In the genomic region with DNA sequence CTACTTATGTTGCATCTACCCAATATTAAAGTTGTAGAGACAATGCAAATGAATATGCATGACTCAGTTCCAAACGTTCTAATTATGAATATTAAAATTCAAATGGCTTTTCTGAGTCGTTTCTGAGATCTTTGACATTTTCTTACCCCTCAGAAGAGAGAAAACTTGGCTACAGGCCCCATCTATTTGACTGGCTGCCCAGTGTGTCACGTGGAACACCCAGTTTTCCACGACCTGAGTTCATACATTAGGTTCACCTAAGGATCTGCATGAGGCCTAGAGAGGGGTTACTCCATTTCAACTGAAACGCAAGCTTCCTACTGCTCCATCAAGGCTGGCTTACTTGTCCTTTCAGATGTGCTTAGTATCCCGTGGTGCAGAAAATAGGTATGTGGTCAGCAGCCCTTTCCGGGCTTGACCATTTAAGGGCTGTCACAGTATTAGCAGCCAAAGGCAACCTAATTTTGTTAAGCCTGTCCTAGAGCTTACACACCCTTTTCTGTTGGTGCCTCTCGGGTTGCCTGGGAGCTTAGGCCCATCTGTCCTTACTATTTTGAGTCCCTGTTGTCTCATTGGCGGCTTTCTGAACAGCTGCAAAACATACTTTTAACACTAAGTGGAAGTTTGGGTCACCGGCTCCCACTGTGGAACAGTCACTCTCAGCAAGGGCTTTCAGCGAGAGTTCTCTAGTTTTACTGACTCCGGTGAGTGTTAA, we compare ENCODE assay signal across 8 mouse cellular contexts. TPM values are rescaled to one million over a fixed set of nuclear protein-coding genes. Genes with fewer than 3 reads are reported as not detected.
DNase-seq lines count a peak whose midpoint lies in the region; ATAC-seq and TF ChIP-seq lines count a peak whose summit lies in the region.

Gene Vma21 (plus strand): TSS at position 294 of the 715 bp plus-strand sequence.

- no peaks in the 10 kb centered on the region for H3K27me3 ChIP-seq in C2C12 (ENCODE audit: control insufficient read depth, insufficient read depth, insufficient read length)
- no peaks in the 10 kb centered on the region for H3K27me3 ChIP-seq in heart, adult 2 months (ENCODE audit: control insufficient read depth, insufficient read depth, low read length)
- H3K27me3 ChIP-seq in kidney, postnatal 0 days (ENCODE audit: insufficient read depth, low read length): no peaks in the 10 kb centered on the region
- no peaks in the 10 kb centered on the region for H3K27me3 ChIP-seq in liver, embryonic 14.5 days (ENCODE audit: control insufficient read depth, insufficient read depth, low read length)

- H3ac ChIP-seq in C2C12 (ENCODE audit: control insufficient read depth, insufficient read length, low read depth): peak within 1 kb of the TSS; percentile 94

- no peak for TF ChIP-seq CTCF in C2C12 (IDR thresholded peaks at IDR 0.05; ENCODE audit: control insufficient read depth, insufficient read depth, insufficient read length)
- TF ChIP-seq CTCF in cortical plate, adult 2 months (IDR thresholded peaks at IDR 0.05; ENCODE audit: extremely low read depth, insufficient read depth, low read length): no peak
- no peak for TF ChIP-seq CTCF in heart, adult 2 months (IDR thresholded peaks at IDR 0.05)
- no peak for TF ChIP-seq CTCF in kidney, postnatal 0 days (IDR thresholded peaks at IDR 0.05; ENCODE audit: low read depth)
- no peak for TF ChIP-seq CTCF in liver, embryonic 14.5 days (IDR thresholded peaks at IDR 0.05; ENCODE audit: low read depth)
- no peak for TF ChIP-seq CTCF in olfactory bulb, adult 2 months (IDR thresholded peaks at IDR 0.05; ENCODE audit: insufficient read depth, low read depth, low read length)

- H3K4me1 ChIP-seq in cortical plate, adult 2 months (ENCODE audit: control insufficient read depth, insufficient read depth, low read length): peaks cover 3% of the 10 kb centered on the region; the same call in 1 of the 2 replicates
- peaks cover 4% of the 10 kb centered on the region for H3K4me1 ChIP-seq in heart, adult 2 months (ENCODE audit: control insufficient read depth, insufficient read depth, low read length)
- no peaks in the 10 kb centered on the region for H3K4me1 ChIP-seq in kidney, postnatal 0 days (replicated peaks; ENCODE audit: insufficient read depth, low read length)
- H3K4me1 ChIP-seq in liver, embryonic 14.5 days (replicated peaks; ENCODE audit: control insufficient read depth in 2 of 2, insufficient read depth in 2 of 2, low read length in 1 of 2): peaks cover 0 to 4% of the 10 kb centered on the region in 2 experiments; a peak in 2 of 4 replicates
- peaks cover 6% of the 10 kb centered on the region; the same call in 1 of the 2 replicates for H3K4me1 ChIP-seq in olfactory bulb, adult 2 months (ENCODE audit: control insufficient read depth, insufficient read depth, low read length)

- H3K9ac ChIP-seq in heart, adult 2 months (ENCODE audit: low read depth, low read length): peak within 1 kb of the TSS; percentile 82
- H3K9ac ChIP-seq in kidney, postnatal 0 days (ENCODE audit: low read depth, low read length): peak within 1 kb of the TSS; percentile 71
- peak within 1 kb of the TSS; percentile 81 for H3K9ac ChIP-seq in liver, embryonic 14.5 days (replicated peaks)

- peak within 1 kb of the TSS; percentile 94 for H3K27ac ChIP-seq in cortical plate, adult 2 months (ENCODE audit: insufficient read depth, low read length)
- peak within 1 kb of the TSS; percentile 79 for H3K27ac ChIP-seq in heart, adult 2 months
- H3K27ac ChIP-seq in kidney, postnatal 0 days: peak within 1 kb of the TSS; percentile 85
- peak within 1 kb of the TSS; percentile 65 for H3K27ac ChIP-seq in liver, embryonic 14.5 days
- peak within 1 kb of the TSS; percentile 78 for H3K27ac ChIP-seq in olfactory bulb, adult 2 months (ENCODE audit: insufficient read depth, low read depth, low read length)

- no peak for TF ChIP-seq EP300 in heart, adult 2 months (IDR thresholded peaks at IDR 0.05; ENCODE audit: insufficient read depth, low read depth, low read length)
- TF ChIP-seq EP300 in liver, embryonic 14.5 days (IDR thresholded peaks at IDR 0.05; ENCODE audit: low read depth): no peak

- intact Hi-C loops in heart, adult 2 months (cut with DNase I): loop anchor here (10.0 kb wide), 2 partner anchors 199 to 1451 kb away; partner anchors contain the start of gene Ids

- no peak for TF ChIP-seq POLR2A in cortical plate, adult 2 months (IDR thresholded peaks at IDR 0.05; ENCODE audit: extremely low read depth, insufficient read depth, low read length)
- TF ChIP-seq POLR2A in heart, adult 2 months (IDR thresholded peaks at IDR 0.05; ENCODE audit: insufficient read depth, low read depth, low read length): no peak
- TF ChIP-seq POLR2A in olfactory bulb, adult 2 months (IDR thresholded peaks at IDR 0.05; ENCODE audit: insufficient read depth, low read depth, low read length): no peak

- peak within 1 kb of the TSS; percentile 55 for H3K4me3 ChIP-seq in C2C12 (ENCODE audit: insufficient read depth, poor library complexity, severe bottlenecking)
- H3K4me3 ChIP-seq in cortical plate, adult 2 months (ENCODE audit: insufficient read depth, low read length): peak within 1 kb of the TSS; percentile 85
- peak within 1 kb of the TSS; percentile 70 for H3K4me3 ChIP-seq in heart, adult 2 months
- H3K4me3 ChIP-seq in kidney, postnatal 0 days (replicated peaks; ENCODE audit: low read depth, low read length): peak within 1 kb of the TSS; percentile 64
- H3K4me3 ChIP-seq in liver, embryonic 14.5 days (ENCODE audit: insufficient read depth in 1 of 2, low read depth in 2 of 2, low read length in 2 of 2): peak within 1 kb of the TSS; percentile 64 to 72
- peak within 1 kb of the TSS; percentile 75 for H3K4me3 ChIP-seq in olfactory bulb, adult 2 months (ENCODE audit: insufficient read depth, low read depth, low read length)

- H3K9me3 ChIP-seq in kidney, postnatal 0 days (replicated peaks; ENCODE audit: low read length): no peaks in the 10 kb centered on the region
- H3K9me3 ChIP-seq in liver, embryonic 14.5 days (ENCODE audit: control insufficient read depth, low read length): no peaks in the 10 kb centered on the region

- no peak for ATAC-seq in kidney, postnatal 0 days (replicated peaks; ENCODE audit: low FRiP score, low read depth)
- ATAC-seq in liver, embryonic 14.5 days (ENCODE audit: insufficient read depth): no peak

- H3K36me3 ChIP-seq in C2C12 (ENCODE audit: control insufficient read depth, insufficient read depth): no peaks in the 10 kb centered on the region
- H3K36me3 ChIP-seq in heart, adult 2 months (ENCODE audit: control insufficient read depth, insufficient read depth, low read length): 0 out of 2 replicates have a peak, but pooled peaks cover 2% of the 10 kb centered on the region
- no peaks in the 10 kb centered on the region for H3K36me3 ChIP-seq in kidney, postnatal 0 days (ENCODE audit: insufficient read depth, low read length)
- H3K36me3 ChIP-seq in liver, embryonic 14.5 days (replicated peaks; ENCODE audit: control insufficient read depth, insufficient read depth, low read depth): no peaks in the 10 kb centered on the region

- H3K79me2 ChIP-seq in C2C12 (ENCODE audit: control insufficient read depth, insufficient read depth): peaks cover 34% of the 10 kb centered on the region
- H3K79me2 ChIP-seq in heart, adult 2 months (replicated peaks; ENCODE audit: control insufficient read depth, insufficient read depth, low read length): no peaks in the 10 kb centered on the region

- peak; percentile 36 for DNase-seq in NIH3T3 (ENCODE audit: low read depth)
- DNase-seq in heart, adult 2 months: peak; percentile 21 to 29
- DNase-seq in kidney, postnatal 0 days (ENCODE audit: low spot score): peak; percentile 28
- no peak for DNase-seq in liver, embryonic 14.5 days (ENCODE audit: low read depth in 3 of 3, low spot score in 3 of 3)
- no peak for DNase-seq in spleen, adult 18-20 months

- H3K4me2 ChIP-seq in kidney, postnatal 0 days (ENCODE audit: low read length): peak within 1 kb of the TSS; percentile 54
- H3K4me2 ChIP-seq in liver, embryonic 14.5 days (ENCODE audit: low read depth): peak within 1 kb of the TSS; percentile 70

- H3K79me3 ChIP-seq in C2C12 (ENCODE audit: low read depth): peaks cover 19% of the 10 kb centered on the region

- 24% methylated on average over 12 of the region's 12 CpGs for WGBS in heart, adult 2 months
- 43% methylated on average over 12 of the region's 12 CpGs for WGBS in kidney, postnatal 0 days
- 33% methylated on average over 12 of the region's 12 CpGs for WGBS in liver, embryonic 14.5 days (ENCODE audit: insufficient replicate concordance)
- 25% methylated on average over 12 of the region's 12 CpGs for WGBS in olfactory bulb, adult 2 months

TF ChIP-seq in C2C12, 6 proteins besides CTCF, POLR2A, EP300 and RAD21:
- no peak for TF ChIP-seq MAX (IDR thresholded peaks at IDR 0.05)
- no peak for TF ChIP-seq MYOG (IDR thresholded peaks at IDR 0.05; ENCODE audit: control insufficient read depth, extremely low read depth, insufficient read length)
- no peak for TF ChIP-seq MYOD1 (IDR thresholded peaks at IDR 0.05; ENCODE audit: control insufficient read depth, insufficient read length, low read depth)
- no peak for TF ChIP-seq USF1 (IDR thresholded peaks at IDR 0.05; ENCODE audit: low read depth)
- no peak for TF ChIP-seq FOSL1 (IDR thresholded peaks at IDR 0.05; ENCODE audit: insufficient read depth, low read length, poor library complexity, severe bottlenecking)
- no peak for TF ChIP-seq CEBPB (IDR thresholded peaks at IDR 0.05; ENCODE audit: low read depth)

RNA-seq across cellular contexts. Expression of gene Vma21, which starts in this region (rescaled TPM):
- polyA plus RNA-seq in C2C12 (2012; fragmentation: generic; extraction: Trizol): 14.3 TPM
- 21.7 and 22.8 TPM in 2 replicates for polyA plus RNA-seq in cortical plate, adult 2 months (2012; rRNA removed)
- 10 to 100 TPM; 15.8 to 21.0 TPM for total RNA-seq in heart, adult 2 months (2021)
- 3.5 and 5.6 TPM in 2 replicates for polyA plus RNA-seq in heart, adult 2 months (2012; rRNA removed)
- 56.5 and 62.6 TPM in 2 replicates for polyA plus RNA-seq in kidney, postnatal 0 days (2015; fragmentation: Nextera tagmentation; extraction: Ambion mirVana)
- 3.1 and 4.1 TPM in 2 replicates for polyA plus RNA-seq in liver, embryonic 14.5 days (2012; rRNA removed)
- polyA plus RNA-seq in liver, embryonic 14.5 days (2014; fragmentation: Nextera tagmentation; extraction: Ambion mirVana): 23.0 and 23.4 TPM in 2 replicates
- not detected in 2 replicates for polyA plus RNA-seq in olfactory bulb, adult 2 months (2012; ENCODE audit: insufficient read depth, insufficient read length, low replicate concordance, missing spikeins)

Comparison
In these comparisons a context has a peak if more than half of its experiments do, and no peak if none do; other contexts are left out.
1. DNase-seq: peak in NIH3T3 (single experiment), heart, adult 2 months (2 of 2) and kidney, postnatal 0 days (single experiment); none in liver, embryonic 14.5 days (0 of 3) and spleen, adult 18-20 months (0 of 2).
2. Peak in every context shown above with its lines, with median percentiles within 50 percentile points of each other: H3K4me3 ChIP-seq, H3K27ac ChIP-seq and H3K9ac ChIP-seq.